Mouse (Mus musculus): ENCODE measurements at regions not wholly inside any gene's neighbourhood (a gene's known extent, or its start where the extent isn't known, plus 50 kb on each side); places are given as distances from the start of the nearest gene placed in this dataset.

- no peak for DNase-seq (ENCODE audit: low spot score in 2 of 2)
- intact Hi-C loops (cut with DNase I) = no loop called here
These were observed 53.1 kb upstream of the Galnt7 start for GRCm38 (mm10) chr8:57705957-57706356.

GRCm38 (mm10) chr8:57704161-57704560, 51.3 kb upstream of the Galnt7 start:
- intact Hi-C loops (cut with DNase I) = no loop called here

GRCm38 (mm10) chr8:57702407-57703113, 49.7 kb upstream of the Galnt7 start:
- intact Hi-C loops (cut with DNase I) = no loop called here
- peak in 1 of 2 experiments; percentile 14 for DNase-seq (ENCODE audit: low spot score in 2 of 2)

More at GRCm38 (mm10) chr8:57704161-57704560, 51.3 kb upstream of the Galnt7 start:
- DNase-seq (ENCODE audit: low spot score in 2 of 2) = no peak
